8 mouse cellular contexts compared by ENCODE assay signal in genomic region chr2:118179472-118179871, GRCm38 (mm10).
DNase-seq lines count a peak whose midpoint lies in the region; ATAC-seq and TF ChIP-seq lines count a peak whose summit lies in the region.

No protein-coding gene starts in this region.

- no peaks in the 10 kb centered on the region for H3K27me3 ChIP-seq in hindbrain, postnatal 0 days (ENCODE audit: insufficient read depth, low read length)
- no peaks in the 10 kb centered on the region for H3K27me3 ChIP-seq in lung, embryonic 16.5 days (ENCODE audit: control insufficient read depth, insufficient read depth, low read depth, low read length)
- H3K27me3 ChIP-seq in thymus, adult 2 months (ENCODE audit: control insufficient read depth, insufficient read depth, low read length) = no peaks in the 10 kb centered on the region

- H3K36me3 ChIP-seq in hindbrain, postnatal 0 days (ENCODE audit: insufficient read depth, low read length) = no peaks in the 10 kb centered on the region
- no peaks in the 10 kb centered on the region for H3K36me3 ChIP-seq in lung, embryonic 16.5 days (ENCODE audit: control insufficient read depth, insufficient read depth, low read length)
- no peaks in the 10 kb centered on the region for H3K36me3 ChIP-seq in thymus, adult 2 months (ENCODE audit: control insufficient read depth, insufficient read depth, low read length)

- DNase-seq in 3T3-L1 (ENCODE audit: low read depth, low spot score) = peak; percentile 67
- DNase-seq in embryo, embryonic 9.5 days (ENCODE audit: extremely low spot score) = peak; percentile 67
- DNase-seq in hindbrain, postnatal 0 days (ENCODE audit: low spot score) = no peak
- no peak for DNase-seq in layer of hippocampus, adult 9-10 months (ENCODE audit: low spot score)
- DNase-seq in thymus, adult 2 months = no peak
- no peak for DNase-seq in left cerebral cortex, postnatal 4 days
- no peak for DNase-seq in adrenal gland, adult 2 months

- WGBS in hindbrain, postnatal 0 days = 6% methylated on average over 9 of the region's 10 CpGs
- 5% methylated on average over 5 of the region's 10 CpGs for WGBS in lung, embryonic 16.5 days
- WGBS in thymus, adult 2 months = 38% methylated on average over 7 of the region's 10 CpGs

- intact Hi-C loops in left cerebral cortex, postnatal 4 days (cut with DNase I) = no loop called here

- TF ChIP-seq POLR2A in thymus, adult 2 months (IDR thresholded peaks at IDR 0.05; ENCODE audit: control insufficient read depth, extremely low read depth, insufficient read depth, low read length, poor library complexity) = no peak

- no peak overlapping the region for H3K27ac ChIP-seq in hindbrain, postnatal 0 days
- H3K27ac ChIP-seq in lung, embryonic 16.5 days (ENCODE audit: low read length) = peak overlapping the region; percentile 89
- H3K27ac ChIP-seq in thymus, adult 2 months (ENCODE audit: control insufficient read depth, insufficient read depth, low read length) = no peak overlapping the region

- ATAC-seq in hindbrain, postnatal 0 days = no peak
- ATAC-seq in lung, embryonic 16.5 days (ENCODE audit: low read depth) = peak; percentile 81

- no peak for TF ChIP-seq CTCF in hindbrain, postnatal 0 days (IDR thresholded peaks at IDR 0.05; ENCODE audit: low read depth)
- TF ChIP-seq CTCF in thymus, adult 2 months (IDR thresholded peaks at IDR 0.05; ENCODE audit: borderline replicate concordance, control insufficient read depth, extremely low read depth, insufficient read depth, low read length, poor library complexity) = no peak

- H3K9me3 ChIP-seq in hindbrain, postnatal 0 days (ENCODE audit: low read length) = no peaks in the 10 kb centered on the region
- peaks cover 3% of the 10 kb centered on the region; the same call in 1 of the 2 replicates for H3K9me3 ChIP-seq in lung, embryonic 16.5 days (ENCODE audit: control insufficient read depth, low read length)

- no peaks in the 10 kb centered on the region for H3K4me1 ChIP-seq in hindbrain, postnatal 0 days (ENCODE audit: insufficient read depth, low read length)
- H3K4me1 ChIP-seq in lung, embryonic 16.5 days (replicated peaks; ENCODE audit: control insufficient read depth, insufficient read depth, low read length) = peaks cover 2% of the 10 kb centered on the region; the same call in 1 of the 2 replicates
- no peaks in the 10 kb centered on the region for H3K4me1 ChIP-seq in thymus, adult 2 months (replicated peaks; ENCODE audit: control insufficient read depth, insufficient read depth, low read length)

- H3K4me2 ChIP-seq in hindbrain, postnatal 0 days (ENCODE audit: low read depth, low read length) = 0 out of 2 replicates have a peak overlapping the region, but pooled peaks have one; percentile 4
- H3K4me2 ChIP-seq in lung, embryonic 16.5 days (ENCODE audit: low read depth, low read length) = peak overlapping the region; percentile 61

- no peak overlapping the region for H3K4me3 ChIP-seq in hindbrain, postnatal 0 days (ENCODE audit: low read length)
- peak overlapping the region; percentile 37 for H3K4me3 ChIP-seq in lung, embryonic 16.5 days (ENCODE audit: low read length)
- H3K4me3 ChIP-seq in thymus, adult 2 months (ENCODE audit: control insufficient read depth, insufficient read depth, low read length) = no peak overlapping the region

- no peak overlapping the region for H3K9ac ChIP-seq in hindbrain, postnatal 0 days (replicated peaks; ENCODE audit: low read length)
- peak overlapping the region; percentile 53; the same call in 1 of the 2 replicates for H3K9ac ChIP-seq in lung, embryonic 16.5 days (ENCODE audit: low read length)

Comparison
In these comparisons a context has a peak if more than half of its experiments do, and no peak if none do; other contexts are left out.
1. DNase-seq: peak in 3T3-L1 (single experiment) and embryo, embryonic 9.5 days (single experiment); none in hindbrain, postnatal 0 days (single experiment), layer of hippocampus, adult 9-10 months (single experiment), thymus, adult 2 months (single experiment), left cerebral cortex, postnatal 4 days (single experiment) and adrenal gland, adult 2 months (single experiment).